Mouse (Mus musculus) spleen, adult 2 months (tissue): ENCODE data around the gene Srebf2. TPM values are rescaled to one million over a fixed set of nuclear protein-coding genes. Genes with fewer than 3 reads are reported as not detected.

ENCODE experiments used
- DNase-seq, 2 experiments: peaks; one replicate each; pipeline versions ENCODE4 v3.0.0 to v3.0.0-alpha.2; 2012 to 2021; ENCODE audit warnings: low spot score in 2 of 2, low read depth in 1 of 2
- H3K27ac ChIP-seq: fragments of 200-500 bp; 2 replicates; pipeline ENCODE4 v1.5.1; 2012; ENCODE audit warnings: low read length, inconsistent platforms; ENCODE audit not compliant: insufficient read depth
- H3K27me3 ChIP-seq: fragments of 200-500 bp; 2 replicates; pipeline ENCODE4 v1.6.1; 2012; ENCODE audit warnings: mild to moderate bottlenecking, moderate library complexity, low read length, inconsistent platforms; ENCODE audit not compliant: control insufficient read depth, insufficient read depth
- H3K36me3 ChIP-seq: fragments of 200-500 bp; 2 replicates; pipeline ENCODE4 v1.6.1; 2012; ENCODE audit warnings: mild to moderate bottlenecking, low read length, inconsistent platforms; ENCODE audit not compliant: control insufficient read depth, insufficient read depth
- H3K4me1 ChIP-seq: fragments of 200-500 bp; 2 replicates; pipeline ENCODE4 v1.6.1; 2011; ENCODE audit warnings: inconsistent platforms; ENCODE audit not compliant: control insufficient read depth, insufficient read depth, insufficient read length
- H3K4me3 ChIP-seq: fragments of 200-500 bp; 2 replicates; pipeline ENCODE4 v1.5.1; 2011; ENCODE audit warnings: mild to moderate bottlenecking, inconsistent platforms; ENCODE audit not compliant: insufficient read depth, insufficient read length; ENCODE audit errors: extremely low read depth
- CTCF ChIP-seq: fragments of 200-500 bp; IDR thresholded peaks from 2 replicates; pipeline ENCODE4 v1.5.1; 2011; ENCODE audit warnings: mild to moderate bottlenecking, inconsistent platforms; ENCODE audit not compliant: insufficient read depth, insufficient read length, insufficient replicate concordance; ENCODE audit errors: extremely low read depth
- POLR2A ChIP-seq: fragments of 200-500 bp; IDR thresholded peaks from 2 replicates; pipeline ENCODE4 v1.6.1; 2011; ENCODE audit warnings: low read depth, low read length, inconsistent platforms
- WGBS: fragments of 180-500 bp; shearing (Covaris S2); methylation state at CpG from one replicate; pipeline ENCODE4 v1.1.7; 2018; 5-methylcytosine and 5-hydroxymethylcytosine counted together
- polyA plus RNA-seq: library from polyadenylated mRNA; depleted of rRNA; stranded (reverse); fragments of >200 nt; gene quantifications from 2 replicates; pipeline ENCODE4 v1.2.3, GENCODE M21; 2012; rRNA removed

Gene Srebf2
- polyA plus RNA-seq, 1 experiment = 204 TPM

- 68% methylated on average over 3 of the region's 3 CpGs for WGBS
- no peak for DNase-seq
- Histone ChIP-seq H3K4me1 (no peaks in the 10 kb centered on the region; the same call in 1 of the 2 replicates), H3K36me3 (no peaks in the 10 kb centered on the region), H3K27ac (no peak overlapping the region), H3K27me3 (no peaks in the 10 kb centered on the region), H3K4me3 (no peak overlapping the region)
- TF ChIP-seq POLR2A = no peak
- TF ChIP-seq CTCF = no peak
These were observed 100.3 kb downstream of the Srebf2 start for GRCm38 (mm10) chr15:82247131-82247776.

GRCm38 (mm10) chr15:82251579-82251978, 104.6 kb downstream of the Srebf2 start:
- Histone ChIP-seq H3K27ac (no peak overlapping the region), H3K4me1 (no peaks in the 10 kb centered on the region; the same call in 1 of the 2 replicates), H3K4me3 (no peak overlapping the region), H3K27me3 (no peaks in the 10 kb centered on the region), H3K36me3 (no peaks in the 10 kb centered on the region)
- no peak for DNase-seq
- TF ChIP-seq CTCF (no peak), POLR2A (no peak)
- 93% methylated on average over 3 of the region's 3 CpGs for WGBS

DNA sequence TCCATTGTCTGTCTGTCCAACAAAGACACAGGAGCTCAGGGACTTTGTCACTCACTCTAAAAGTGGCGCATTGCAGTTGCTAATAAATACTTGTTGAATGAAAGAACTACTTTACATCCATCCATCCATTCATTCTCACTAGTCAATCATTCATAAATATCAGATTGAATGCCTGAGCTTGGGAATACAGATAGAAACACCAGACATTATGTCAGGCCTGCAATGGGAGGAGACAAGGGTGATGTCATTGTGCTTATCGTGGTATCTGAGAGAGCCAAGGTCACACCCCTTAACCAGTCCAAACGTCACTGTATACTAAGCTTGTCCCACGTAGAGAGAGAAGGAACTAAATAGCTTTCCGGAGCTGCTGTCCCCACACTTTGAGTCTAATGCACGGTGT, 105.1 kb downstream of the Srebf2 start, which contains the start of gene 1500009C09Rik:
Gene 1500009C09Rik (plus strand): TSS at position 301 of the 400 bp plus-strand sequence.
- Histone ChIP-seq H3K4me1 (no peaks in the 10 kb centered on the region; the same call in 1 of the 2 replicates), H3K4me3 (no peak within 1 kb of the TSS), H3K36me3 (no peaks in the 10 kb centered on the region), H3K27me3 (no peaks in the 10 kb centered on the region), H3K27ac (no peak within 1 kb of the TSS)
- no peak for TF ChIP-seq CTCF
- no peak for TF ChIP-seq POLR2A
- DNase-seq = no peak
- 78% methylated on average over 6 of the region's 6 CpGs for WGBS

Other genes with a start within 250 kb of the Srebf2 start
- gene Polr3h, start 220.9 kb upstream of the Srebf2 start, polyA plus RNA-seq = 8.6 and 11.1 TPM in 2 replicates
- 5.4 and 6.1 TPM in 2 replicates for gene Csdc2, start 210.4 kb upstream of the Srebf2 start, polyA plus RNA-seq
- 18.2 and 28.1 TPM in 2 replicates for gene Pmm1, start 186.3 kb upstream of the Srebf2 start, polyA plus RNA-seq
- gene 1700029P11Rik, start 166.6 kb upstream of the Srebf2 start, polyA plus RNA-seq = not detected in 2 replicates
- 11.8 TPM in 2 replicates for gene Xrcc6, start 159.3 kb upstream of the Srebf2 start, polyA plus RNA-seq
- 15.4 and 18.1 TPM in 2 replicates for gene Desi1, start 113.3 kb upstream of the Srebf2 start, polyA plus RNA-seq
- gene Snu13, start 99.6 kb upstream of the Srebf2 start, polyA plus RNA-seq = 34.5 and 37.5 TPM in 2 replicates
- gene 4930407I10Rik, start 88.0 kb upstream of the Srebf2 start, polyA plus RNA-seq = not detected in 2 replicates
- 0.05 TPM in 1 of 2 replicates, not detected in the other for gene Mei1, start 77.2 kb upstream of the Srebf2 start, polyA plus RNA-seq
- gene Ccdc134, start 19.3 kb upstream of the Srebf2 start, polyA plus RNA-seq = 16.2 and 16.7 TPM in 2 replicates
- 5.4 and 14.7 TPM in 2 replicates for gene Shisa8, start 65.6 kb downstream of the Srebf2 start, polyA plus RNA-seq
- 120 and 179 TPM in 2 replicates for gene Tnfrsf13c, start 77.2 kb downstream of the Srebf2 start, polyA plus RNA-seq
- gene Cenpm, start 97.6 kb downstream of the Srebf2 start, polyA plus RNA-seq = 10.2 and 16.8 TPM in 2 replicates
- gene 1500009C09Rik, start 105.2 kb downstream of the Srebf2 start, polyA plus RNA-seq = 0.05 and 0.08 TPM in 2 replicates
- 1.6 and 1.8 TPM in 2 replicates for gene Sept3, start 127.7 kb downstream of the Srebf2 start, polyA plus RNA-seq
- gene Wbp2nl, start 151.8 kb downstream of the Srebf2 start, polyA plus RNA-seq = 0.07 TPM in 1 of 2 replicates, not detected in the other
- gene Naga, start 191.7 kb downstream of the Srebf2 start, polyA plus RNA-seq = 121 and 123 TPM in 2 replicates
- 5.1 and 5.5 TPM in 2 replicates for gene Pheta2, start 191.8 kb downstream of the Srebf2 start, polyA plus RNA-seq
- gene Smdt1, start 191.8 kb downstream of the Srebf2 start, polyA plus RNA-seq = 106 and 148 TPM in 2 replicates
- 95.8 and 162 TPM in 2 replicates for gene Ndufa6, start 207.1 kb downstream of the Srebf2 start, polyA plus RNA-seq
- gene Cyp2d22, start 233.1 kb downstream of the Srebf2 start, polyA plus RNA-seq = 11.3 and 12.0 TPM in 2 replicates
- not detected in 2 replicates for gene Cyp2d11, start 246.8 kb downstream of the Srebf2 start, polyA plus RNA-seq